Mouse (Mus musculus): ENCODE measurements around the gene Sdhaf1.

- TF ChIP-seq CTCF (IDR thresholded peaks at IDR 0.05; ENCODE audit: insufficient read depth, low read depth, low read length) (no peak), POLR2A (IDR thresholded peaks at IDR 0.05; ENCODE audit: insufficient read depth, low read depth, low read length) (no peak)
These were observed 30.4 kb upstream of the Sdhaf1 start for GRCm38 (mm10) chr7:30354059-30354458.
